Mouse (Mus musculus) heart, postnatal 4 days (tissue): ENCODE measurements around the gene Aars. TPM values are rescaled to one million over a fixed set of nuclear protein-coding genes. Genes with fewer than 3 reads are reported as not detected.

Source experiments
- microRNA-seq, 2 experiments: library from miRNA; unstranded; fragments of <30 nt; microRNA quantifications; one replicate each; pipeline ENCODE4 v1.2.0; 2021 to 2022
- total RNA-seq, 2 experiments: library from RNA; stranded (reverse); gene quantifications; 2 replicates each; pipeline ENCODE4 v1.2.3; 2021

Aars gene
- total RNA-seq, 2 experiments from 2014 or later = 50.0 to 55.8 TPM

Small RNA genes within 50 kb of the gene (microRNA-seq; reads per million reads assigned to microRNA genes)
- gene Gm24103 = 0 reads per million in 2 experiments
- 0 to 0.82 reads per million in 2 experiments for gene Mir3473d

Other genes with a start within 250 kb of the Aars start
- gene Il34, start 227.2 kb upstream of the Aars start, total RNA-seq = 1 to 10 TPM; 1.2 to 2.3 TPM
- 10 to 100 TPM; 49.8 to 50.5 TPM for gene Cog4, start 186.5 kb upstream of the Aars start, total RNA-seq
- gene Sf3b3, start 186.4 kb upstream of the Aars start, total RNA-seq = 10 to 100 TPM; 61.4 to 64.9 TPM
- 1 to 10 TPM; 6.6 to 6.9 TPM for gene Fuk, start 130.7 kb upstream of the Aars start, total RNA-seq
- gene St3gal2, start 113.2 kb upstream of the Aars start, total RNA-seq = 10 to 100 TPM; 36.7 to 38.2 TPM
- 10 to 100 TPM; 46.5 to 49.7 TPM for gene Ddx19a, start 35.3 kb upstream of the Aars start, total RNA-seq
- 10 to 100 TPM; 11.8 to 13.1 TPM for gene Ddx19b, start 1.4 kb upstream of the Aars start, total RNA-seq
- not detected for gene Exosc6, start 23.2 kb downstream of the Aars start, total RNA-seq
- gene Clec18a, start 59.3 kb downstream of the Aars start, total RNA-seq = not detected
- gene Pdpr, start 61.5 kb downstream of the Aars start, total RNA-seq = 10 to 100 TPM; 51.7 to 54.3 TPM
- gene Glg1, start 226.1 kb downstream of the Aars start, total RNA-seq = 100 to 1,000 TPM; 107 TPM